Mouse (Mus musculus): ENCODE data around the gene Nfkbia. TPM values are rescaled to one million over a fixed set of nuclear protein-coding genes. Genes with fewer than 3 reads are reported as not detected.

Nfkbia gene
- polyA plus RNA-seq, 1 experiment from 2014 or later = 70.4 TPM

DNA sequence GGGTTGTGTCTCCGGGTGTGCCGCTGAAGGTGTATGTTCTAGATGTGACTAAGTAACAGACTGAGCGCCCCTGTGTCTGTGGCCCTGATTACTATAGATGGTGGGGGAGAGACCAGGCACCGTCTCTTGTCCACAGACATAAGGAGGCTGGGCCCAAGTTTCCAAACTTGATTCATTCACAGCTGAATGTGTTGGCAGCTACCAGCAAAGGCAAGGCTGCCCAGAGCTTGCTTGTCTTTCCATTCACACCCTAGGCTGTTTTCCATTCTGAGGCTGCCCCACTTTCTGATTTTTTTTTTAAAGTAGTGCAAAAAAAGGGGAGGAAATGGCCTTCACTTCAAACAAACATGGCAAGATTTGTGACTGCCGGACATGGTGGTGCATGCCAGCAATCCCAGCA lies 35.6 kb downstream of the Nfkbia start:
- WGBS = 92% methylated on average over 5 of the region's 5 CpGs
- no peak overlapping the region for H3K4me3 ChIP-seq (ENCODE audit: low read depth, low read length)
- H3K36me3 ChIP-seq (ENCODE audit: control insufficient read depth, insufficient read depth, low read length) = no peaks in the 10 kb centered on the region
- DNase-seq (ENCODE audit: low spot score) (no peak), ATAC-seq (ENCODE audit: insufficient number of reproducible peaks, low FRiP score, low TSS enrichment, low read depth) (no peak)
- H3K4me1 ChIP-seq (ENCODE audit: control insufficient read depth, insufficient read depth, low read length) = peaks cover 9% of the 10 kb centered on the region; the same call in 1 of the 2 replicates
- no peaks in the 10 kb centered on the region for H3K9me3 ChIP-seq (ENCODE audit: control insufficient read depth, low read length)
- no peaks in the 10 kb centered on the region for H3K27me3 ChIP-seq (ENCODE audit: control insufficient read depth, insufficient read depth, low read length)
- no peak overlapping the region for H3K27ac ChIP-seq (replicated peaks; ENCODE audit: low read depth, low read length)
- no peak overlapping the region for H3K4me2 ChIP-seq (ENCODE audit: low read depth, severe bottlenecking)
- H3K9ac ChIP-seq (ENCODE audit: low read length) = no peak overlapping the region

DNA sequence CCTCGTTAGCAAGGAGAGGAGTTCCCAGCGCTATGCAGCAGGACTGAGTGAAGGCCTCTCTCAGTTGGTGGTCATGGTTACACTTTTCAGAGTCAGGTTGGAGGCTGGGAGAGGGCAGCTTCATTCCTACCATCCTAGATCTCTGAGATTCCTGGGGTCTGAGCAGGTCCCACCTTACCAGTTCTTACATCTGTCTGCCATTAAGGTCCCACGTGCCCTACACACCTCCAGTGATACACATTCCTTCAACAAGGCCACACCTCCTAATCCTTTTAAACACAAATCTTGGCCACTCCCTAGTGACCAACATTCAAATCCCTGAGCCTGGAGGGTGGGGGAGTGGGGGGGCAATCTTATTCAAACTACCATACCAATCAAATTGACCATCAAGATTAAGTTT lies 36.3 kb downstream of the Nfkbia start:
- Histone ChIP-seq H3K4me3 (ENCODE audit: low read depth, low read length) (no peak overlapping the region), H3K36me3 (ENCODE audit: control insufficient read depth, insufficient read depth, low read length) (no peaks in the 10 kb centered on the region), H3K4me2 (ENCODE audit: low read depth, severe bottlenecking) (no peak overlapping the region), H3K9ac (ENCODE audit: low read length) (no peak overlapping the region), H3K27me3 (ENCODE audit: control insufficient read depth, insufficient read depth, low read length) (no peaks in the 10 kb centered on the region), H3K9me3 (ENCODE audit: control insufficient read depth, low read length) (no peaks in the 10 kb centered on the region), H3K27ac (replicated peaks; ENCODE audit: low read depth, low read length) (no peak overlapping the region), H3K4me1 (ENCODE audit: control insufficient read depth, insufficient read depth, low read length) (peaks cover 4% of the 10 kb centered on the region; the same call in 1 of the 2 replicates)
- no peak for DNase-seq (ENCODE audit: low spot score)
- WGBS = 54% methylated on average over 3 of the region's 3 CpGs
- ATAC-seq (ENCODE audit: insufficient number of reproducible peaks, low FRiP score, low TSS enrichment, low read depth) = no peak

DNA sequence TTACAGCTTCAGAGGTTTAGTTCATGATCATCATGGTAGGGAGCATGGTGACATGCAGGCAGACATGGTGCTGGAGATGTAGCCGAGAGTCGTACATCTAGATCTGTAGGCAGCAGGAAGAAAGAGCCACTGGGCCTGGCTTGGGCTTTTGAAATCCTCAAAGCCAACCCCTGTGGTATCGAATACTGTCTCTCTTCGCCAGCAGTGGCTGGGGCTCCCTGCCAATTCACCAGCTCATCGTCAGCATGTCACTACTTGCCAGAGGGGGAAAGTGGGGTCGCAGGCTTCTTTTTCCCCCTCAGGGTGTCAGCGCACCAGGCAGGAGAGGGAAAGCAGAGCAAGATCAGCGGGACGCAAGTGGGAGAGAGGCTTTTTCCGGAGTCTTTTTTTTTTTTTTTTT lies 37.2 kb downstream of the Nfkbia start:
- Histone ChIP-seq H3K4me3 (ENCODE audit: low read depth, low read length) (no peak overlapping the region), H3K9me3 (ENCODE audit: control insufficient read depth, low read length) (no peaks in the 10 kb centered on the region), H3K27me3 (ENCODE audit: control insufficient read depth, insufficient read depth, low read length) (no peaks in the 10 kb centered on the region), H3K27ac (replicated peaks; ENCODE audit: low read depth, low read length) (no peak overlapping the region), H3K4me2 (ENCODE audit: low read depth, severe bottlenecking) (no peak overlapping the region), H3K4me1 (ENCODE audit: control insufficient read depth, insufficient read depth, low read length) (peaks cover 3% of the 10 kb centered on the region; the same call in 1 of the 2 replicates), H3K36me3 (ENCODE audit: control insufficient read depth, insufficient read depth, low read length) (no peaks in the 10 kb centered on the region), H3K9ac (ENCODE audit: low read length) (no peak overlapping the region)
- WGBS = 85% methylated on average over 10 of the region's 10 CpGs
- DNase-seq (ENCODE audit: low spot score) (no peak), ATAC-seq (ENCODE audit: insufficient number of reproducible peaks, low FRiP score, low TSS enrichment, low read depth) (no peak)

DNA sequence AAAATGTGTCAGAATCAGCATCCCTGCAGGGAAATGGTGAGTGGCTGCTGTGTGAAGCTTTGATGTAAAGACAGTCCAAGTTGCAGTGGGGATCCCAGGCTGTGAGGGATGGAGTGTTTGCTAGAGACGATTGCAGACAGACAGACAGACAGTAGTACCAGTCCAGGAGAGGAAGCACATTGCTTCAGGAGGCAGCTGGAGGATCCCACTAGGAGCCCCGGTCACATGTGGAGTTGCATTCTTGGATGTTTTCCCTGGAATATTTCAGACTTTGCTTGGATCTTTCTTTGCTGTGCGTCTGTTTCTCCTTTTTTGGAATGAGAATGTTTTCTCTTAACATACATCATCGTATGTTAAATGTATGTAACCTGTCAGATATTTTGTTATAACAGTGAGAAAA lies 38.5 kb downstream of the Nfkbia start:
- Histone ChIP-seq H3K9ac (ENCODE audit: low read length) (no peak overlapping the region), H3K4me3 (ENCODE audit: low read depth, low read length) (no peak overlapping the region), H3K4me1 (ENCODE audit: control insufficient read depth, insufficient read depth, low read length) (peaks cover 3% of the 10 kb centered on the region; the same call in 1 of the 2 replicates), H3K27ac (replicated peaks; ENCODE audit: low read depth, low read length) (no peak overlapping the region), H3K4me2 (ENCODE audit: low read depth, severe bottlenecking) (no peak overlapping the region), H3K36me3 (ENCODE audit: control insufficient read depth, insufficient read depth, low read length) (no peaks in the 10 kb centered on the region), H3K27me3 (ENCODE audit: control insufficient read depth, insufficient read depth, low read length) (no peaks in the 10 kb centered on the region), H3K9me3 (ENCODE audit: control insufficient read depth, low read length) (no peaks in the 10 kb centered on the region)
- DNase-seq (ENCODE audit: low spot score) = no peak
- ATAC-seq (ENCODE audit: insufficient number of reproducible peaks, low FRiP score, low TSS enrichment, low read depth) = no peak
- 83% methylated on average over 4 of the region's 4 CpGs for WGBS

DNA sequence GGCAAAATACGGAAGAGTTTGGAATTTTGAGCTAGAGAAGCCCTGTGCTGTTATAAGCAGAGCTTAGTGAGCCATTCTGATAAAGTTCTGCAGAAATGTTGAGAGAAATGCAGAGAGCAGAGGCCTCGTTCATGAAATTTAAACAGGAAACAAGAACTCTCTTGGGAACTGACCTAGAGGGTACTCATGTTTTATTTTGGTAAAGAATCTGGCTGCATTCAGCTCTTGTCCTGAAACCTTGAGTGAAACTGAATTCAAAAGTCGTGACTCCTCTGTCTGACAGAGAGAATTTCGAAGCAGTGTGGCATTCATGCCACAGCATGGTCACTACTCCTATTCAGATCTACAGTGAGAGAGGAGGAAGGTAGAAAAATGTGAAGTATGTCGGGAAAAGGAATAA lies 39.6 kb downstream of the Nfkbia start:
- WGBS = 67% methylated on average over 5 of the region's 5 CpGs
- Histone ChIP-seq H3K4me1 (ENCODE audit: control insufficient read depth, insufficient read depth, low read length) (peaks cover 3% of the 10 kb centered on the region; the same call in 1 of the 2 replicates), H3K4me2 (ENCODE audit: low read depth, severe bottlenecking) (no peak overlapping the region), H3K36me3 (ENCODE audit: control insufficient read depth, insufficient read depth, low read length) (no peaks in the 10 kb centered on the region), H3K27me3 (ENCODE audit: control insufficient read depth, insufficient read depth, low read length) (no peaks in the 10 kb centered on the region), H3K4me3 (ENCODE audit: low read depth, low read length) (no peak overlapping the region), H3K27ac (replicated peaks; ENCODE audit: low read depth, low read length) (no peak overlapping the region), H3K9me3 (ENCODE audit: control insufficient read depth, low read length) (no peaks in the 10 kb centered on the region), H3K9ac (ENCODE audit: low read length) (no peak overlapping the region)
- DNase-seq (ENCODE audit: low spot score) (no peak), ATAC-seq (ENCODE audit: insufficient number of reproducible peaks, low FRiP score, low TSS enrichment, low read depth) (no peak)

DNA sequence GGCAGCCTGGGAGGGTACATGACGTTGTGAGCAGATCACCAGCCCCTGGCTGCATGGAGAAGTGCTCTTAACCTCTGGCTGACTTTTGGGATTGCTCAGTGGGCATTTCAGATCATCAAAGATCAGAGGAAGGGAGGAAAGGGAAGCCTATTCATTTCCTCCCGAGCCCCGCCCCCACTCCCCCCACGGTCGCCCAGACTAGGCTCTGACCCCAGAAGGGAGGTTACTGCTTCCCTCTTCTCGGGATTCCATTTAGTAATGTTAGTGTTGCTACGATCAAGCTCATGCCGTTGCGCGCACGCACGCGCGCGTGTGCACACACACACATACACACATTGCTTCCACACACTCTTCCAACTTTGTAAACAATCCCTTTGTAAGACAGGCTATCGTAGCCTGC lies 42.0 kb downstream of the Nfkbia start:
- H3K4me3 ChIP-seq (ENCODE audit: low read depth, low read length) = no peak overlapping the region
- no peaks in the 10 kb centered on the region for H3K27me3 ChIP-seq (ENCODE audit: control insufficient read depth, insufficient read depth, low read length)
- H3K27ac ChIP-seq (replicated peaks; ENCODE audit: low read depth, low read length) = no peak overlapping the region
- no peaks in the 10 kb centered on the region for H3K9me3 ChIP-seq (ENCODE audit: control insufficient read depth, low read length)
- DNase-seq (ENCODE audit: low spot score) (no peak), ATAC-seq (ENCODE audit: insufficient number of reproducible peaks, low FRiP score, low TSS enrichment, low read depth) (no peak)
- 68% methylated on average over 16 of the region's 16 CpGs for WGBS
- no peak overlapping the region for H3K4me2 ChIP-seq (ENCODE audit: low read depth, severe bottlenecking)
- peaks cover 13% of the 10 kb centered on the region for H3K4me1 ChIP-seq (ENCODE audit: control insufficient read depth, insufficient read depth, low read length)
- H3K9ac ChIP-seq (ENCODE audit: low read length) = no peak overlapping the region
- H3K36me3 ChIP-seq (ENCODE audit: control insufficient read depth, insufficient read depth, low read length) = no peaks in the 10 kb centered on the region

DNA sequence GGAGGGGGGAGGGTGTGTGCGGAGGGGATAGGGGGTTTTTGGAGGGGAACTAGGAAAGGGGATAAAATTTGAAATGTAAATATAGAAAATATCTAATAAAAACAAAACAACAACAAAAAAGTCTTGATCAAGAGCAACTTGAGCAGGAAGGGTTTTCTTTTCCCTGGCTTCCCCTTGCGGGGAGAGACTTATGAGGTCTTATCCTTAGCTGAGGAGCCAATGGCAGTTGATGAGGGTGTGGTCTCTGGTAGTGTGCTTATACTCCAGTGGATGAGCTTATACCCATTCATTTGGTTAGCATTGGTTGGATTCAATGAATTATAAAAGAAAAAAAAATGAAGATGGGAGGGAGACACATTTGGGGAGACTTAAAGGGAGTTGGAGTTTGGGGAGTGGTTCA lies 43.4 kb downstream of the Nfkbia start:
- no peaks in the 10 kb centered on the region for H3K27me3 ChIP-seq (ENCODE audit: control insufficient read depth, insufficient read depth, low read length)
- no peak overlapping the region for H3K9ac ChIP-seq (ENCODE audit: low read length)
- H3K36me3 ChIP-seq (ENCODE audit: control insufficient read depth, insufficient read depth, low read length) = no peaks in the 10 kb centered on the region
- peaks cover 13% of the 10 kb centered on the region for H3K4me1 ChIP-seq (ENCODE audit: control insufficient read depth, insufficient read depth, low read length)
- no peak overlapping the region for H3K4me3 ChIP-seq (ENCODE audit: low read depth, low read length)
- no peak for DNase-seq (ENCODE audit: low spot score)
- no peaks in the 10 kb centered on the region for H3K9me3 ChIP-seq (ENCODE audit: control insufficient read depth, low read length)
- H3K4me2 ChIP-seq (ENCODE audit: low read depth, severe bottlenecking) = no peak overlapping the region
- WGBS = 94% methylated on average over 2 of the region's 2 CpGs
- ATAC-seq (ENCODE audit: insufficient number of reproducible peaks, low FRiP score, low TSS enrichment, low read depth) = no peak
- no peak overlapping the region for H3K27ac ChIP-seq (replicated peaks; ENCODE audit: low read depth, low read length)

DNA sequence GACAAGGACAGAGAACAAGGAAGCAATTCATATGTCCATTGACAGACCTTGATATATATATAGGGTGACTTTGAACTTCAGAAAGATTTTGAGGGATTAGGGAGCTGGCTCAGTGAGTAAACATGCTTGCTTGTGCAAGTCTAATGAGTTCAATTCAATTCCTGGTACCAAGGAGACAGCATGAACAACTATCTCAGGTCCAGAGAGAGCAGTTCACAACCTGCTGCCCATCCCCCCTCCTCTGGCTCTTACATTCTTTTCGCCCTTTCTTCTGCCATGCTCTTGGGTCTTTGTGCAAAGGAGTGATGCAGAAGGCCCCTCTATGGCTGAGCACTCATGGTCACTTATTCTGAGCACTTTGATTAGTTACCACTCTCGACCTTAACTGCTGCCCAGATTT lies 44.0 kb downstream of the Nfkbia start:
- Histone ChIP-seq H3K9ac (ENCODE audit: low read length) (no peak overlapping the region), H3K4me2 (ENCODE audit: low read depth, severe bottlenecking) (no peak overlapping the region), H3K4me1 (ENCODE audit: control insufficient read depth, insufficient read depth, low read length) (peaks cover 13% of the 10 kb centered on the region), H3K27me3 (ENCODE audit: control insufficient read depth, insufficient read depth, low read length) (no peaks in the 10 kb centered on the region), H3K4me3 (ENCODE audit: low read depth, low read length) (no peak overlapping the region), H3K36me3 (ENCODE audit: control insufficient read depth, insufficient read depth, low read length) (no peaks in the 10 kb centered on the region), H3K27ac (replicated peaks; ENCODE audit: low read depth, low read length) (no peak overlapping the region), H3K9me3 (ENCODE audit: control insufficient read depth, low read length) (no peaks in the 10 kb centered on the region)
- ATAC-seq (ENCODE audit: insufficient number of reproducible peaks, low FRiP score, low TSS enrichment, low read depth) (no peak), DNase-seq (ENCODE audit: low spot score) (no peak)
- WGBS = 84% methylated on average over 2 of the region's 2 CpGs

DNA sequence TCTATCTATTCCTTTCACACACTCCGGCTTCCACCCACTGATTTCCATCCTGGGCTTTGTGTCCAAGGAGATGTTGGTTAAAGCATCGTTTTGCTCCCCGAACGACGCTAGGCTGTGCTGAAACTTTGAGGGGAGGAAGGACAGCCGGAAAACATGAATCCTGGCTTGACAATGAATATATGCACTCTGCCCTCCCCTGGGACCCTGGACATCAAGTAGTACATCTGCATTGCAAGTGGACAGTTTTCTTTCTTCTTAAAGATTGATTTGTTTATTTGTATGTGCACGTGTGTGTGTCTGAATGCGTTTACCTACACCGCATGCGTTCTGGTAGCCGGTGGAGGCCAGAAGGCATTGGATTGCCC lies 45.1 kb downstream of the Nfkbia start:
- peak overlapping the region; percentile 86 for H3K27ac ChIP-seq (replicated peaks; ENCODE audit: low read depth, low read length)
- ATAC-seq (ENCODE audit: insufficient number of reproducible peaks, low FRiP score, low TSS enrichment, low read depth) = no peak
- no peak overlapping the region for H3K4me2 ChIP-seq (ENCODE audit: low read depth, severe bottlenecking)
- H3K9ac ChIP-seq (ENCODE audit: low read length) = no peak overlapping the region
- no peaks in the 10 kb centered on the region for H3K27me3 ChIP-seq (ENCODE audit: control insufficient read depth, insufficient read depth, low read length)
- H3K36me3 ChIP-seq (ENCODE audit: control insufficient read depth, insufficient read depth, low read length) = no peaks in the 10 kb centered on the region
- no peak overlapping the region for H3K4me3 ChIP-seq (ENCODE audit: low read depth, low read length)
- no peak for DNase-seq (ENCODE audit: low spot score)
- 91% methylated on average over 11 of the region's 11 CpGs for WGBS
- no peaks in the 10 kb centered on the region for H3K9me3 ChIP-seq (ENCODE audit: control insufficient read depth, low read length)
- H3K4me1 ChIP-seq (ENCODE audit: control insufficient read depth, insufficient read depth, low read length) = peaks cover 13% of the 10 kb centered on the region
